ENCODE assay signal across 9 mouse cellular contexts in the genomic region with DNA sequence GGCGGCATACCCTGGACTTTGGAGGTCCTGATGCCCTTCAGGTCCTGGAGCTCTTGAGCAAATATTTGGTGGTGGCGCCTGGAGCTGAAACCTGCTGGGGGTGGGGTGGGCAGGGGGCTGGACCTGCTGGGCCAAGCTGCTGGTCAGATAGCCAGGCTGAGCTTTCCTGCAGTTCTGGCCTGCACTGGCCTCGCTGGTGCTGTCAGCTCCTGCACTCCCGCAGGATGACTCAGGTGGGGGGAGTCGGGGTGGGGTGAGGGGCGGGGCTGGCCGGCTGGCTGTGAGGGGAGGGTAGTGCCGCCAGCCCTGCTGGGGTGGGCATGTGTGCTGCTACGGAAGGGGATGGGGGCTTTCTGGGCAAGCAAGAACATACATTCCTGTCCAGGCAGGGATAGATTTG. TPM values are rescaled to one million over a fixed set of nuclear protein-coding genes. Genes with fewer than 3 reads are reported as not detected.
DNase-seq lines count a peak whose midpoint lies in the region; ATAC-seq lines count a peak whose summit lies in the region.
"Had no signal": no experiment of that assay in that cellular context is flagged by ENCODE, and none has a peak within 500 bp of the region (broad histone marks: within the 10 kb centered on the region; RNA-seq: fewer than 3 reads in every experiment).

No protein-coding gene starts in this region.

- no peak for ATAC-seq in kidney, embryonic 15.5 days (replicated peaks; ENCODE audit: low FRiP score)
- no peak for ATAC-seq in embryonic facial prominence, embryonic 11.5 days (replicated peaks; ENCODE audit: insufficient number of reproducible peaks, low FRiP score, low TSS enrichment, low read depth)
- ATAC-seq in neural tube, embryonic 12.5 days (ENCODE audit: low FRiP score, low read depth), result no peak
- ATAC-seq: inflammation-experienced regulatory T-cells, adult 6 months had no signal

- H3K4me2 ChIP-seq in kidney, embryonic 15.5 days, result peak overlapping the region; percentile 87
- peak overlapping the region; percentile 19; the same call in 1 of the 2 replicates for H3K4me2 ChIP-seq in embryonic facial prominence, embryonic 11.5 days (ENCODE audit: low read depth, low read length)
- H3K4me2 ChIP-seq in neural tube, embryonic 12.5 days (replicated peaks), result peak overlapping the region; percentile 86

- H3K27ac ChIP-seq in kidney, embryonic 15.5 days, result peak overlapping the region; percentile 79
- no peak overlapping the region for H3K27ac ChIP-seq in embryonic facial prominence, embryonic 11.5 days (replicated peaks; ENCODE audit: low read depth, low read length)
- H3K27ac ChIP-seq in neural tube, embryonic 12.5 days, result no peak overlapping the region

- intact Hi-C loops in left cerebral cortex, postnatal 4 days (cut with DNase I), result no loop called here
- intact Hi-C loops in heart, postnatal 14 days (cut with DNase I), result no loop called here

- 20% methylated on average over 9 of the region's 9 CpGs for WGBS in kidney, embryonic 15.5 days
- 13% methylated on average over 9 of the region's 9 CpGs for WGBS in embryonic facial prominence, embryonic 11.5 days
- WGBS in neural tube, embryonic 12.5 days, result 13% methylated on average over 9 of the region's 9 CpGs

- peak overlapping the region; percentile 8; the same call in 1 of the 2 replicates for H3K9ac ChIP-seq in kidney, embryonic 15.5 days
- H3K9ac ChIP-seq in embryonic facial prominence, embryonic 11.5 days (replicated peaks; ENCODE audit: low read length), result no peak overlapping the region
- H3K9ac ChIP-seq in neural tube, embryonic 12.5 days, result no peak overlapping the region

- peaks cover 54% of the 10 kb centered on the region for H3K4me1 ChIP-seq in kidney, embryonic 15.5 days
- H3K4me1 ChIP-seq in embryonic facial prominence, embryonic 11.5 days (ENCODE audit: control insufficient read depth, insufficient read depth, low read length), result peaks cover 19% of the 10 kb centered on the region
- H3K4me1 ChIP-seq in neural tube, embryonic 12.5 days, result peaks cover 48% of the 10 kb centered on the region

- no peaks in the 10 kb centered on the region for H3K9me3 ChIP-seq in kidney, embryonic 15.5 days (replicated peaks)
- no peaks in the 10 kb centered on the region for H3K9me3 ChIP-seq in embryonic facial prominence, embryonic 11.5 days (replicated peaks; ENCODE audit: control insufficient read depth, low read length)
- H3K9me3 ChIP-seq in neural tube, embryonic 12.5 days, result no peaks in the 10 kb centered on the region

- no peak for DNase-seq in kidney, adult 8-10 months
- DNase-seq in embryonic facial prominence, embryonic 11.5 days (ENCODE audit: low spot score), result no peak
- peak; percentile 40 for DNase-seq in kidney, postnatal 10 days
- no peak for DNase-seq in left cerebral cortex, postnatal 4 days
- DNase-seq in ovary, postnatal 14 days (ENCODE audit: low spot score), result no peak
- no peak for DNase-seq in heart, postnatal 14 days

- H3K4me3 ChIP-seq in kidney, embryonic 15.5 days (replicated peaks), result peak overlapping the region; percentile 78
- H3K4me3 ChIP-seq in embryonic facial prominence, embryonic 11.5 days (ENCODE audit: low read depth, low read length), result no peak overlapping the region
- H3K4me3 ChIP-seq in neural tube, embryonic 12.5 days, result no peak overlapping the region

- no peaks in the 10 kb centered on the region for H3K27me3 ChIP-seq in kidney, embryonic 15.5 days
- H3K27me3 ChIP-seq in embryonic facial prominence, embryonic 11.5 days (ENCODE audit: control insufficient read depth, insufficient read depth, low read length), result no peaks in the 10 kb centered on the region
- 0 out of 2 replicates have a peak, but pooled peaks cover 3% of the 10 kb centered on the region for H3K27me3 ChIP-seq in neural tube, embryonic 12.5 days (replicated peaks)

- peaks cover 46% of the 10 kb centered on the region for H3K36me3 ChIP-seq in kidney, embryonic 15.5 days
- H3K36me3 ChIP-seq in embryonic facial prominence, embryonic 11.5 days (replicated peaks; ENCODE audit: control insufficient read depth, insufficient read depth, low read depth, low read length), result peaks cover 8% of the 10 kb centered on the region
- H3K36me3 ChIP-seq in neural tube, embryonic 12.5 days, result peaks cover 43% of the 10 kb centered on the region

RNA-seq across cellular contexts. Expression of gene Slc4a2, which starts 5.0 kb away (rescaled TPM):
- 42.3 and 42.7 TPM in 2 replicates for polyA plus RNA-seq in kidney, embryonic 15.5 days (2015; fragmentation: Nextera tagmentation; extraction: Ambion mirVana)
- polyA plus RNA-seq in embryonic facial prominence, embryonic 11.5 days (2014; fragmentation: Nextera tagmentation; extraction: Ambion mirVana), result 16.5 and 20.6 TPM in 2 replicates
- polyA plus RNA-seq in neural tube, embryonic 12.5 days (2016; fragmentation: Nextera tagmentation; extraction: Ambion mirVana), result 23.0 and 24.3 TPM in 2 replicates
- total RNA-seq in left cerebral cortex, postnatal 4 days (2021), result 10 to 100 TPM; 26.9 to 30.4 TPM
- 10 to 100 TPM; 41.3 to 51.5 TPM for total RNA-seq in heart, postnatal 14 days (2021)

RNA-seq across cellular contexts. Expression of gene Cdk5, which starts 5.3 kb away (rescaled TPM):
- 50.1 and 52.2 TPM in 2 replicates for polyA plus RNA-seq in kidney, embryonic 15.5 days (2015; fragmentation: Nextera tagmentation; extraction: Ambion mirVana)
- 49.9 and 50.8 TPM in 2 replicates for polyA plus RNA-seq in embryonic facial prominence, embryonic 11.5 days (2014; fragmentation: Nextera tagmentation; extraction: Ambion mirVana)
- 75.4 and 79.2 TPM in 2 replicates for polyA plus RNA-seq in neural tube, embryonic 12.5 days (2016; fragmentation: Nextera tagmentation; extraction: Ambion mirVana)
- 100 to 1,000 TPM; 122 to 132 TPM for total RNA-seq in left cerebral cortex, postnatal 4 days (2021)
- 10 to 100 TPM; 22.5 to 23.4 TPM for total RNA-seq in heart, postnatal 14 days (2021)

RNA-seq across cellular contexts. Expression of gene Asic3, which starts 15.4 kb away (rescaled TPM):
- polyA plus RNA-seq in kidney, embryonic 15.5 days (2015; fragmentation: Nextera tagmentation; extraction: Ambion mirVana), result 0.39 and 0.53 TPM in 2 replicates
- polyA plus RNA-seq in embryonic facial prominence, embryonic 11.5 days (2014; fragmentation: Nextera tagmentation; extraction: Ambion mirVana), result 0.42 and 0.45 TPM in 2 replicates
- polyA plus RNA-seq in neural tube, embryonic 12.5 days (2016; fragmentation: Nextera tagmentation; extraction: Ambion mirVana), result 1.0 and 1.4 TPM in 2 replicates
- not detected for total RNA-seq in left cerebral cortex, postnatal 4 days (2021)
- under 1 TPM in 1 of 2 experiments, not detected in 1; 0.39 TPM for total RNA-seq in heart, postnatal 14 days (2021)
- polyA plus RNA-seq: inflammation-experienced regulatory T-cells, adult 6 months had no signal

RNA-seq across cellular contexts. Expression of gene Fastk, which starts 16.5 kb away (rescaled TPM):
- polyA plus RNA-seq in kidney, embryonic 15.5 days (2015; fragmentation: Nextera tagmentation; extraction: Ambion mirVana), result 116 and 125 TPM in 2 replicates
- polyA plus RNA-seq in embryonic facial prominence, embryonic 11.5 days (2014; fragmentation: Nextera tagmentation; extraction: Ambion mirVana), result 77.8 and 88.2 TPM in 2 replicates
- polyA plus RNA-seq in neural tube, embryonic 12.5 days (2016; fragmentation: Nextera tagmentation; extraction: Ambion mirVana), result 114 TPM in 2 replicates
- total RNA-seq in left cerebral cortex, postnatal 4 days (2021), result 10 to 100 TPM; 82.6 to 83.4 TPM
- total RNA-seq in heart, postnatal 14 days (2021), result 100 to 1,000 TPM; 239 to 243 TPM

RNA-seq across cellular contexts. Expression of gene Tmub1, which starts 19.1 kb away (rescaled TPM):
- 25.2 and 26.5 TPM in 2 replicates for polyA plus RNA-seq in kidney, embryonic 15.5 days (2015; fragmentation: Nextera tagmentation; extraction: Ambion mirVana)
- polyA plus RNA-seq in embryonic facial prominence, embryonic 11.5 days (2014; fragmentation: Nextera tagmentation; extraction: Ambion mirVana), result 20.2 and 24.7 TPM in 2 replicates
- polyA plus RNA-seq in neural tube, embryonic 12.5 days (2016; fragmentation: Nextera tagmentation; extraction: Ambion mirVana), result 35.3 and 40.0 TPM in 2 replicates
- total RNA-seq in left cerebral cortex, postnatal 4 days (2021), result 10 to 100 TPM; 30.1 to 31.1 TPM
- total RNA-seq in heart, postnatal 14 days (2021), result 10 to 100 TPM in 1 of 2 experiments, 1 to 10 TPM in 1; 9.2 to 10.9 TPM

Comparison
In these comparisons a context has a peak if more than half of its experiments do, and no peak if none do; other contexts are left out.
1. H3K4me2 ChIP-seq: peak in every context shown above with its lines; median percentile 87 in kidney, embryonic 15.5 days; 86 in neural tube, embryonic 12.5 days; 19 in embryonic facial prominence, embryonic 11.5 days.